Mouse (Mus musculus): Measurements from ENCODE around the gene Ctag2. TPM values are rescaled to one million over a fixed set of nuclear protein-coding genes. Genes with fewer than 3 reads are reported as not detected.

Ctag2 gene
- not detected for total RNA-seq (2023)

DNA sequence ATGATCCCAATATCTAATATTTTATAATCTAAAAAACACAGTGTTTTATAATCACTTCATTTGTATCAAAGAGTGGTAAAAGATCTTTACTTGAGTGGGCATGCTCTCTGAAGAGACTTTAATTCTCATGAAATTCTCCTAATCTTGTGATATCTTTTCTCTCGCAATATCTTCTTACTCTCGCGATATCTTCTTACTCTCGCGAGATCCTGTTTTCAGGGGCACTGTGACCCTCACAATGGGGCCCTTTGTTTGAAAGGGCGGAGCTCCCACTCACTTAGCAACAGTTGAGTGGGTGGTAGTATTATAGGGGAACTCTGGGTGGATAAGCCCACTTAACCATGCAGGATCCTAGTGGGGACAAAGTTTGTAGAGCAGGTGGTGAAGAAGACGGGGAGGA, at the start of gene Ctag2:
Gene Ctag2, plus strand, starts transcription at position 301 of the 400 bp plus-strand sequence.

Measured in neutrophil, adult 83 days (primary cell).